Mouse (Mus musculus): ENCODE results near the gene Ccnjl.

GRCm38 (mm10) chr11:43507976-43508375 is 20.6 kb upstream of the Ccnjl start:
- TF ChIP-seq CTCF (IDR thresholded peaks at IDR 0.05; ENCODE audit: extremely low read depth, insufficient read depth, low read length) (no peak), POLR2A (IDR thresholded peaks at IDR 0.05; ENCODE audit: extremely low read depth, insufficient read depth, low read length) (no peak)

Measured in cortical plate, adult 2 months (tissue).